Mouse (Mus musculus): ENCODE data around the gene Lpar6.

GRCm38 (mm10) chr14:73239291-73239690 lies 1.6 kb downstream of the Lpar6 start:
- TF ChIP-seq CTCF (IDR thresholded peaks at IDR 0.05; ENCODE audit: low read depth) (no peak), EP300 (IDR thresholded peaks at IDR 0.05; ENCODE audit: low read depth) (no peak; the same call in 1 of the 2 replicates)

Measured in liver, embryonic 14.5 days (tissue).